In the genomic region with DNA sequence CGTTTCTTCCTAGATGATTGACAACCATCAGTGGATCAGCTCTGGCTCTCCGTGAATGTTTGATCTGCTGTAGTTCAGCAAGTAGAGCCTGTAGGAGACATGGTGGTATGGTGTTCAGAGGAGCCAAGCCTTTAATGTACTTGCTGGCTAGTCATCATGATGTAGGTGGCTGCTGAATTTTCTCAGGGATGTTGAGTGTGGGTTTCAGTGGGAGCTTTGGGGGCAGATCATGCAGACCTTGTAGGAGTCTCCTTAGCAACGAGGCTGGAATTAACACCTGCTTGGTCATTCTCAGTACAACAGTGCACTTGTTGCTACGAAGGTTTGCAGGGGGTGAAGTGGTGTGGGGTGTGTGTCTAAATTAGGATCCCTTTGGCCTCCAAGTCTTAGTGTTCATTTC, we compare ENCODE assay signal across 21 mouse cellular contexts. TPM values are rescaled to one million over a fixed set of nuclear protein-coding genes. Genes with fewer than 3 reads are reported as not detected.
"Had no signal": no experiment of that assay in that cellular context is flagged by ENCODE, and none has a peak within 500 bp of the region (broad histone marks: within the 10 kb centered on the region; RNA-seq: fewer than 3 reads in every experiment).

No protein-coding gene starts in this region.

- H3K27ac ChIP-seq: liver, embryonic 12.5 days; liver, embryonic 14.5 days; neural tube, embryonic 13.5 days; neural tube, embryonic 15.5 days had no signal

- H3K27me3 ChIP-seq: liver, embryonic 12.5 days; neural tube, embryonic 13.5 days; neural tube, embryonic 15.5 days had no signal

- H3K9me3 ChIP-seq: liver, embryonic 12.5 days; neural tube, embryonic 13.5 days; neural tube, embryonic 15.5 days had no signal

- H3K9ac ChIP-seq: liver, embryonic 12.5 days; liver, embryonic 14.5 days; lung, embryonic 14.5 days; neural tube, embryonic 13.5 days; neural tube, embryonic 15.5 days had no signal

- H3K4me1 ChIP-seq: liver, embryonic 12.5 days; neural tube, embryonic 13.5 days; neural tube, embryonic 15.5 days had no signal

- H3K4me3 ChIP-seq: liver, embryonic 12.5 days; myocyte; neural tube, embryonic 13.5 days; neural tube, embryonic 15.5 days had no signal

- H3K36me3 ChIP-seq: liver, embryonic 12.5 days; neural tube, embryonic 13.5 days; neural tube, embryonic 15.5 days had no signal

- DNase-seq: lung, adult 18-20 months; lung, embryonic 14.5 days; lung, postnatal 10 days; lung, postnatal 4 days; retina, postnatal 1 day; right cerebral cortex, postnatal 4 days; spleen, adult 18-20 months; thymus, adult 18-20 months; thymus, postnatal 14 days; thymus, postnatal 36 days had no signal

- H3K4me2 ChIP-seq: liver, embryonic 12.5 days; lung, embryonic 14.5 days; midbrain, embryonic 11.5 days; neural tube, embryonic 13.5 days; neural tube, embryonic 15.5 days had no signal

- ATAC-seq: liver, embryonic 12.5 days had no signal

RNA-seq across cellular contexts. Expression of a gene that starts 18.8 kb away (rescaled TPM):
- total RNA-seq: megakaryocyte, adult 5-6 weeks; megakaryocyte-erythroid progenitor cell, adult 5-6 weeks had no signal
- polyA plus RNA-seq: lung, embryonic 16.5 days; myocyte; stomach, embryonic 14.5 days; thymus, postnatal 0 days had no signal
